Mouse (Mus musculus): ENCODE results near the gene Psmd9.

Gene Psmd9

GRCm38 (mm10) chr5:123144746-123145590 is 24.2 kb upstream of the Psmd9 start:
- Histone ChIP-seq H3K27me3 (ENCODE audit: insufficient read depth, low read length) (peaks cover 12% of the 10 kb centered on the region), H3K9me3 (ENCODE audit: low read length) (no peaks in the 10 kb centered on the region), H3K36me3 (ENCODE audit: insufficient read depth, low read length) (peaks cover 55% of the 10 kb centered on the region), H3K4me3 (replicated peaks; ENCODE audit: low read length) (peak overlapping the region; percentile 60), H3K4me1 (replicated peaks; ENCODE audit: low read depth, low read length) (peaks cover 77% of the 10 kb centered on the region)
- TF ChIP-seq CTCF (conservative IDR thresholded peaks at IDR 0.05; ENCODE audit: low read length), result no peak

DNA sequence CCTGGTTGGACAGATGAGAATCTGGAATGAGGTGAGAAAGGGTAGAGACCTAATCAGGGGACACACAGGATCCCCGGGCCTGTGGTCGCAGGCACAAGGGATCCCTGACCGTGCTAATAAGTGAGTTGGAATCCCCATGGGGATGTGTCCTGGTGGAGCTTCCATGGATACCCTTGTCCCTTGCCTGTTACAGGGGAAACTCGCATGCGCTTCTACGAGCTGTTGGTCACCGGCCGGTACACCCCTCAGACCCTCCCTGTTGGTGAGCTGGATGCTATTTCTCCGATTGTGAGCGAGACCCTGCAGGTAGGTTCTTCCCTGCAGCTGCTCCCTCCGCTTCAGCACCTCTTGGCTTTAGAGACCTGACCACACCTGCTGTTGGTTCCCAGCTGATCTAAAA is 22.9 kb upstream of the Psmd9 start:
- Histone ChIP-seq H3K9me3 (ENCODE audit: low read length) (no peaks in the 10 kb centered on the region), H3K27me3 (ENCODE audit: insufficient read depth, low read length) (peaks cover 12% of the 10 kb centered on the region), H3K4me3 (replicated peaks; ENCODE audit: low read length) (no peak overlapping the region), H3K36me3 (ENCODE audit: insufficient read depth, low read length) (peaks cover 60% of the 10 kb centered on the region), H3K4me1 (replicated peaks; ENCODE audit: low read depth, low read length) (peaks cover 87% of the 10 kb centered on the region)
- TF ChIP-seq POU5F1 (IDR thresholded peaks at IDR 0.05; ENCODE audit: borderline replicate concordance, low read length), result no peak
- no peak for TF ChIP-seq NANOG (IDR thresholded peaks at IDR 0.05; ENCODE audit: borderline replicate concordance, low read length)
- TF ChIP-seq CTCF (conservative IDR thresholded peaks at IDR 0.05; ENCODE audit: low read length), result no peak

- TF ChIP-seq POU5F1 (IDR thresholded peaks at IDR 0.05; ENCODE audit: borderline replicate concordance, low read length) (no peak), NANOG (IDR thresholded peaks at IDR 0.05; ENCODE audit: borderline replicate concordance, low read length) (no peak), CTCF (conservative IDR thresholded peaks at IDR 0.05; ENCODE audit: low read length) (no peak)
- Histone ChIP-seq H3K27me3 (ENCODE audit: insufficient read depth, low read length) (peaks cover 12% of the 10 kb centered on the region), H3K36me3 (ENCODE audit: insufficient read depth, low read length) (peaks cover 70% of the 10 kb centered on the region), H3K4me1 (replicated peaks; ENCODE audit: low read depth, low read length) (peaks cover 94% of the 10 kb centered on the region), H3K9me3 (ENCODE audit: low read length) (no peaks in the 10 kb centered on the region), H3K4me3 (replicated peaks; ENCODE audit: low read length) (peak overlapping the region; percentile 77)
Measured at GRCm38 (mm10) chr5:123147569-123147968, 21.6 kb upstream of the Psmd9 start.

DNA sequence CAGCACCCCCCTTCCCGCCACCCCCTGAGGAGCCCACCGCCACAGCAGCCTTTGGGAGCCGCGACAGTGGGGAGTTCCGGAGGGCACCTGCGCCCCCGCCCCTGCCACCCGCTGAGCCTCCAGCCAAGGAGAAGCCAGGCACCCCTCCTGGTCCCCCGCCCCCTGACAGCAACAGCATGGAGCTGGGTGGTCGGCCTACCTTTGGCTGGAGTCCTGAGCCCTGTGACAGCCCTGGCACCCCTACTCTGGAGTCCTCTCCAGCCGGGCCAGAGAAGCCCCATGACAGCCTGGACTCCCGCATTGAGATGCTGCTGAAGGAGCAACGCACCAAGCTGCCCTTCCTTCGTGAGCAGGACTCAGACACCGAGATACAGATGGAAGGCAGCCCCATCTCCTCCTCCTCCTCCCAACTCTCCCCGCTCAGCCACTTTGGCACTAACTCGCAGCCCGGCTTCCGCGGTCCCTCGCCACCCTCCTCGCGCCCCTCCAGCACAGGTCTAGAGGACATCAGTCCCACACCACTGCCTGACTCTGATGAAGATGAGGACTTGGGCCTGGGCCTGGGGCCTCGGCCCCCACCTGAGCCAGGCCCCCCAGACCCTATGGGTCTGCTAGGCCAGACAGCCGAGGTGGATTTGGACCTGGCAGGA is 21.0 kb upstream of the Psmd9 start:
- peaks cover 76% of the 10 kb centered on the region for H3K36me3 ChIP-seq (ENCODE audit: insufficient read depth, low read length)
- H3K27me3 ChIP-seq (ENCODE audit: insufficient read depth, low read length), result peaks cover 12% of the 10 kb centered on the region
- TF ChIP-seq POU5F1 (IDR thresholded peaks at IDR 0.05; ENCODE audit: borderline replicate concordance, low read length) (no peak), CTCF (conservative IDR thresholded peaks at IDR 0.05; ENCODE audit: low read length) (no peak), NANOG (IDR thresholded peaks at IDR 0.05; ENCODE audit: borderline replicate concordance, low read length) (no peak)
- peaks cover 98% of the 10 kb centered on the region for H3K4me1 ChIP-seq (replicated peaks; ENCODE audit: low read depth, low read length)
- peak overlapping the region; percentile 77 for H3K4me3 ChIP-seq (replicated peaks; ENCODE audit: low read length)
- no peaks in the 10 kb centered on the region for H3K9me3 ChIP-seq (ENCODE audit: low read length)

DNA sequence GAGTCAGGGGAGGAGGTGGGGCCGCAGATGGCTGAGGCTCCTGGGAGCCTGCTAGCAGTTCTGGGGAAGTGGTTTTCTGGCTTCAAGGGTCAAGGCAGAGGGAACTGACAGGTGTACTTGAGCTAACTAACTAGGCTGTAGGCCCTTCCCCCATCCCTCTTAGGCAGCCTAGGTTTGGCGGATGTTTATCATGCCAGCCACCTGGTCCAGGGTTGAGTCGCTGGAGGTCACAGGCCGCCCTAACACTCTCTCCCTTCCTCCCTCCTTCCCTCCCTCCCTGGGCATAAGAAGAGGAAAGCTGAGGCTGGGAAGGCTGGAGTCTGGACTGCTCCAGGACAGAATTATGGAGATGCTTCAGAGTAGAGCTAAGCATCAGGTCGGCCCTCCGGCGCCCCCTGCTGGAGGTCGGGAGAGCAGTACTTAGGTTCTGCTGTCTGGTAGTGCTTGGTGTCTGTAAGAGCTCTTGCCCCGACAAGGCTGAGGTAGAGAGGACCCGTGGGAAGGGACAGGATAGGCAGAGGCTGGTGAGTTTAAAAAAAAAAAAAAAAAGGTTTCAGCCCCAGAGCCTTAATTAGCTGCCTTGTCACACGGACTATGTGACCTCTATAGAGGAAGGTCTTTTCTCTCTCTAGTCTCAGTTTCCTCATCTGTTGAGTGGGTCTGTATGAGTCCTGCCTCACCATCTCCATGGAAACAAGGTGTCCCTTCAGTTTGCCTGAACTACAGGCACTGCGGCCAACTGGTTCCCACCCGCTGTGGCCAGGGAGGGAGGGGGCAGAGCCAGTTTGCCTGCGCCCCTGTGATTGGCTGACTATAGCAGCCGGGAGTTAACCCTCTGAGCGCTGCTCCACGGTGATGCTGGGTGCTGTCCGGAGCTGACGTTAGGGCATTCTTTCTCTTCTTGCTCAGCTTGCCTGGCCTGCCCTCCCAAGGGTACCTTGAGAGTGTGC is 19.5 kb upstream of the Psmd9 start:
- H3K27me3 ChIP-seq (ENCODE audit: insufficient read depth, low read length), result peaks cover 12% of the 10 kb centered on the region; the same call in 1 of the 2 replicates
- H3K4me3 ChIP-seq (replicated peaks; ENCODE audit: low read length), result peak overlapping the region; percentile 77

GRCm38 (mm10) chr5:123150641-123151040 is 18.6 kb upstream of the Psmd9 start:
- H3K4me3 ChIP-seq (replicated peaks; ENCODE audit: low read length), result peak overlapping the region; percentile 77
- H3K9me3 ChIP-seq (ENCODE audit: low read length), result no peaks in the 10 kb centered on the region
- H3K27me3 ChIP-seq (ENCODE audit: insufficient read depth, low read length), result peaks cover 8% of the 10 kb centered on the region; the same call in 1 of the 2 replicates
- H3K36me3 ChIP-seq (ENCODE audit: insufficient read depth, low read length), result peaks cover 77% of the 10 kb centered on the region
- TF ChIP-seq POU5F1 (IDR thresholded peaks at IDR 0.05; ENCODE audit: borderline replicate concordance, low read length), result no peak
- TF ChIP-seq NANOG (IDR thresholded peaks at IDR 0.05; ENCODE audit: borderline replicate concordance, low read length), result no peak
- no peak for TF ChIP-seq CTCF (conservative IDR thresholded peaks at IDR 0.05; ENCODE audit: low read length)
- H3K4me1 ChIP-seq (replicated peaks; ENCODE audit: low read depth, low read length), result peaks cover 89% of the 10 kb centered on the region

More for the DNA sequence above, 19.5 kb upstream of the Psmd9 start:
- no peaks in the 10 kb centered on the region for H3K9me3 ChIP-seq (ENCODE audit: low read length)
- H3K4me1 ChIP-seq (replicated peaks; ENCODE audit: low read depth, low read length), result peaks cover 98% of the 10 kb centered on the region
- peaks cover 83% of the 10 kb centered on the region for H3K36me3 ChIP-seq (ENCODE audit: insufficient read depth, low read length)
- no peak for TF ChIP-seq POU5F1 (IDR thresholded peaks at IDR 0.05; ENCODE audit: borderline replicate concordance, low read length)
- no peak for TF ChIP-seq NANOG (IDR thresholded peaks at IDR 0.05; ENCODE audit: borderline replicate concordance, low read length)
- TF ChIP-seq CTCF (conservative IDR thresholded peaks at IDR 0.05; ENCODE audit: low read length), result peak; percentile 85

DNA sequence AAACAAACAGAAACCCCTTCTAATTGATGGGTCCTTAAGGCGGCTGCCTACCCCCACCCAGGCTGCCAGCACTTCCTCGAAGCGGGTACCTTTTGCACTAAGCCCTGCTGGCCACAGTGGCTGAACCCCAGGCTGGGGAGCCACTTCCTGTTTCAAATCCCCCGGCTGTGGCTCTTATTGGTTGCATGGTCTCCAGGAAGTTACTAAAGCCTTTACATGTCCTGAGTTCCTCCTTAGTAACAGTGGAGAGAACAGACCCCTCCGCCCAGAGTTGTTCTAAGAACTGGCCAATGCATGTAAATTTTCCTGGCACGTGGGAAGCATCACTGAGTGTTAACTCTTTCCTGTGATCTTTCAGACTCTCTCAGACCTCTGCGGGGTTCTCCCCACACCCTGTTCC is 18.1 kb upstream of the Psmd9 start:
- no peak for TF ChIP-seq POU5F1 (IDR thresholded peaks at IDR 0.05; ENCODE audit: borderline replicate concordance, low read length)
- TF ChIP-seq NANOG (IDR thresholded peaks at IDR 0.05; ENCODE audit: borderline replicate concordance, low read length), result peak; percentile 42; the same call in 1 of the 2 replicates
- peaks cover 75% of the 10 kb centered on the region for H3K36me3 ChIP-seq (ENCODE audit: insufficient read depth, low read length)
- H3K9me3 ChIP-seq (ENCODE audit: low read length), result no peaks in the 10 kb centered on the region
- peaks cover 88% of the 10 kb centered on the region for H3K4me1 ChIP-seq (replicated peaks; ENCODE audit: low read depth, low read length)
- peak overlapping the region; percentile 77 for H3K4me3 ChIP-seq (replicated peaks; ENCODE audit: low read length)
- peaks cover 4% of the 10 kb centered on the region; the same call in 1 of the 2 replicates for H3K27me3 ChIP-seq (ENCODE audit: insufficient read depth, low read length)

Measured in E14TG2a.4 (cell line).